Mouse (Mus musculus): ENCODE measurements around the gene Hist1h4d.
"Not testable (repeated sequence)": the region's sequence is repeated elsewhere in the genome, so short reads cannot be mapped to it uniquely, and the experiment has no call there.

Hist1h4d gene

DNA sequence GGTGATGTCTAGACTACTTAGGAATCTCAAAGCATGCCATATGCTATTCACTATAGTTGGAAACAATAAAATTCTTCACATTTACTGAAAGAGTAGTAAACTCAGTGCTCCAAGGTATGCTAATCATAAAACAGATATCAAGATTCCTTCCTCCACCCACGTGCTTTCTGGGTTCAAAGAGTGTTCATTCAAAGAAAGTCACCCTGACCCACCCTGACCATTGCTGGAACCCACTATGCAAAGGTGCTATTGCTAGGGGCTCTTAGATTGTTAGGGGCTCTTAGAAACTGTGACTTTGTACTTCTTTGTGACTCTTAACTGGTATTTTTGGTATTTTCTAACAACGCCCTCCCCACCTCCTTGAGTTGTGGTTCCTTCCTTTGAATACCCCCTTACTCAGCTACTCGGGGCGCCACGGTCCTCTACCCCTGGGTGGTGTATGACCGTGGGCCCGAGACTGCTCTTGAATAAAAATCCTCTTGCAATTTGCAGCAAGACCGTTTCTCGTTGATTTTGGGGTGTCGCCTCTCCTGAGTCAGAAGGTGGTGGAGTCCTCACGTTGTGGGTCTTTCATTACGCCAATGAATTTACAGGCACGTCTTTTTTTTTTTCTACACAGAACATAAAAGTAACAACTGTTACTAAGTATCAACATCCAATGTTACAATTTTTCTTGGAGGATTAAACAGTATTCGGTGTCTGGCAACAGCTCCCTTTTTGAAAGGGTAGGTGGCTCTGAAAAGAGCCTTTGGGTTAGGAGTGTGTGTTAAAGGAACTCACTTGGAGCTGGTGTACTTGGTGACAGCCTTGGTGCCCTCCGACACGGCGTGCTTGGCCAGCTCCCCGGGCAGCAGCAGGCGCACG is 8.1 kb upstream of the Hist1h4d start:
- not testable (repeated sequence) for DNase-seq (ENCODE audit: low spot score in 2 of 2)

DNA sequence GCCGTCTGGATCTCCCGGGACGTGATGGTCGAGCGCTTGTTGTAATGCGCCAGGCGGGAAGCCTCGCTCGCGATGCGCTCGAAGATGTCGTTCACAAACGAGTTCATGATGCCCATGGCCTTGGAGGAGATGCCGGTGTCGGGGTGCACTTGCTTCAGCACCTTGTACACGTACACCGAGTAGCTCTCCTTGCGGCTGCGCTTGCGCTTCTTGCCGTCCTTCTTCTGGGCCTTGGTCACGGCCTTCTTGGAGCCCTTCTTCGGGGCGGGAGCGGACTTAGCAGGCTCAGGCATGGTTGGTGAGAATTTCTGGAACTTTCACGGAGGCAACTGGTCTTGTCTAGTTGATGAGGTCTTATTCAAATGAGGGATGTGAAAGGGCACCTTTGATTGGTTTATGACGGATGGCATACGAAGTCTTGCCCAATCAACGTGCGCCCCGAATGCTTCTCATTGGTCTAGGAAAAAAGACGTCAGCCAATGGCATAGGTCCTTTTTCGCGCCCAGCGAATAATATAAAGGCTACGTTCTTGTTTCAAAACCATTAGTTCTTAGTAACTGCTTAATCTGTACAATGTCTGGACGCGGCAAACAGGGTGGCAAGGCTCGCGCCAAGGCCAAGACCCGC is 7.4 kb upstream of the Hist1h4d start, which contains the start of the genes Hist1h2bf and Hist1h2ad:
TSS of gene Hist1h2bf (minus strand) at position 299 of the 627 bp plus-strand sequence.
TSS of gene Hist1h2ad (plus strand) at position 484 of the 627 bp plus-strand sequence.
- peak; percentile 90 to 93 for DNase-seq (ENCODE audit: low spot score in 2 of 2)

GRCm38 (mm10) chr13:23574546-23575170 is 6.7 kb upstream of the Hist1h4d start:
- DNase-seq (ENCODE audit: low spot score in 2 of 2): not testable (repeated sequence)

GRCm38 (mm10) chr13:23575271-23575851 is 6.0 kb upstream of the Hist1h4d start, which contains the start of gene Hist1h3d:
Hist1h3d (plus strand) TSS chr13:23575763.
- peak in 1 of 2 experiments; percentile 44 for DNase-seq (ENCODE audit: low spot score in 2 of 2)

- DNase-seq (ENCODE audit: low spot score in 2 of 2): not testable (repeated sequence)
These were observed 5.5 kb upstream of the Hist1h4d start for GRCm38 (mm10) chr13:23575864-23576313.

GRCm38 (mm10) chr13:23576351-23576881 is 5.0 kb upstream of the Hist1h4d start:
- no peak for DNase-seq (ENCODE audit: low spot score in 2 of 2)

DNA sequence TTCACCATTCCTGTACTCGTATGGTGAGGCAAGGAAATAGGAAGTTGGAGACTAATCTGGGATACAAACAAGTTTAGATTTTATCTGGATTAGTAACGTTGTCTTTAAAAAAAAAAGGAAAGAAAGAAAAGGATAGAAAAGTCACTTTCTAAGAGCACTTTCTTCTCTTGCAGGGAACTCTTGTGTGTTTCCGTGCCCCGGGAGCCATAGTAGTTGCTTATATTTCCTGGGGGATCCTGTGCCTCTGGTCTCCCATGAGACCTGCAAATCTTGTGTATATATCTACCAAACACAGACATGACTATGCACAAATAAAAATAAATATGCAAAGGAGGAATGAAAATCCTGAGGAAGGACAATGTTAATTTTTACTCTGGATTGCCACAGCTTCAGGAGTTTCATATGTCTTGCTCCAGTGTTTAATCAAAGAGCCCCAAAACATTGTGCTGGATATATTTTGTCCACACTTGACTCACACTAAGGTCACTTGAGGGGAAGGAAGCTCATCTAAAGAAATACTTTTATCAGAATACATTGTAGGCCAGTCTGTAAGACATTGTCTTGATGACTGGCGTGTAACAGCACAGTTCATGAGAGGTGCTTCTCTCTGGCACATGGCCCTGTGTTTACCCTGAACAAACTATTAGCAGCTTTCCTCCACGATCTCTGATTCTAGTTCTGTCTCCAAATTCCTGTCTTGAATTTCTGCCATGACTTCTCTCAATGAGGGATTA is 4.3 kb upstream of the Hist1h4d start:
- DNase-seq (ENCODE audit: low spot score in 2 of 2): no peak

DNA sequence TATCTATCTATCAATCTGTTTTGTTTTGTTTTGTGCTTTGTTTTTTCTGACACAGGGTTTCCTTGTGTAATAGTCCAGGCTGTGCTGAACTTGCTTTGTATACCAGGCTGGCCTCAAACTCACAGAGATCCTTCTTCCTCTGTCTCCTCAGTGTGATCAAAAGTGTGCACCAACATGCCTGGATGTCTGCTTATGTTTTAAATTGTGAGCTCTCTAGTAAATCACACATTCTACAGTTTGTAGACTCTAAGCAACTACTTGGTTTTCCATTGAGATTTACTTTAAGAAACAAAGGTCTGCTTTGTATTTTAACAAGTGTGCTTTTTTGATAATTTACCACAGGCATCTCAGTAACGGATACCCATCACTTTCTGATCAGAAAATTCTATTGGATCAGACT is 3.6 kb upstream of the Hist1h4d start:
- no peak for DNase-seq (ENCODE audit: low spot score in 2 of 2)

GRCm38 (mm10) chr13:23582219-23583056 is 1.0 kb downstream of the Hist1h4d start:
- DNase-seq (ENCODE audit: low spot score in 2 of 2): no peak

DNA sequence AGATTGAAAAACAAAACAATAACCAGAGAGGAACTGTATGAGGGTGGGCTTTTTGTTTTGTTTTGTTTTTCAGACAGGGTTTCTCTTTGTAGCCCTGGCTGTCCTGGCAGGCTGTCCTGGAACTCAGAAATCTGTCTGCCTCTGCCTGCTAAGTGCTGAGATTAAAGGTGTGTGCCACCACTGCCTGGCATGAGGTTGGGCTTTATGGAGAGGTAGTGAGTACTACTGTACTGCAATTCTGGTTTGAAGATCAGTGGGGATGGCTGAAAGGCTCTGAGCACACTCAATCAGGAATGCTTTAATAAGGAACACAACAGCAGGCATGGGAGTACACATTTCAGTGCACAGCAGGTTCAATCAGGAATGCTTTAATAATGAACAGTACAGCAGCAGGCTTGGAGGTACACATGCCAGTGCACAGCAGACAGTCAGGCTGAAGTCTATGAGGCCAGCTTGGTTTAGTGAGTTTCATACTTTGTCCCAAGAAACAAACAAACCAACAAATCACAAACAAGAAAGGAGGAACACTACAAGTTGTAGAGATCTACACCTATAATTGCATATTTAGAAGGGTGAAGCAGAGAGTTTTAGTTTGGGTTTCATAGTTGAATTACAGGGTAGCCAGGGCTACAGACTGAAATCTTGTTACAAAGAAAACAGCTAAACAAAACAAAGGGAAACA is 2.1 kb downstream of the Hist1h4d start:
- DNase-seq (ENCODE audit: low spot score in 2 of 2): no peak

- DNase-seq (ENCODE audit: low spot score in 2 of 2): no peak
These were observed 2.9 kb downstream of the Hist1h4d start for GRCm38 (mm10) chr13:23584331-23584730.

GRCm38 (mm10) chr13:23585029-23585441 is 3.6 kb downstream of the Hist1h4d start:
- peak in 1 of 2 experiments; percentile 61 for DNase-seq (ENCODE audit: low spot score in 2 of 2)

GRCm38 (mm10) chr13:23585442-23586098 is 4.2 kb downstream of the Hist1h4d start:
- peak; percentile 60 to 65 for DNase-seq (ENCODE audit: low spot score in 2 of 2)

GRCm38 (mm10) chr13:23586099-23586939 is 4.9 kb downstream of the Hist1h4d start:
- no peak for DNase-seq (ENCODE audit: low spot score in 2 of 2)

DNA sequence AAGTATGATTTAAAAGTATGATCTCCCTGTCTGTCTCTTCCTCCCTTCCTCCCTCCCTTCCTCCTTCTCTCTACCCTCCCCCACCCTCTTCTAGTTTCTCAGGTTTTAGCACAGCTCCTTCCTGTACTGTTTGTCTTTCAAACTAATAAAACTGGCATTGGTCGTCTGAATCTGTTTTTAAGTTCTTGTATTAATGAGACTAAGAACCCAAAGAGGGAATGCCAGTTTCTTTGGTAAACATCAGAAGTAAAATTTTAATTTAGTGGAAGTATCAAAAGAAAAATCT is 5.5 kb downstream of the Hist1h4d start:
- no peak for DNase-seq (ENCODE audit: low spot score in 2 of 2)

GRCm38 (mm10) chr13:23591206-23591605 is 9.8 kb downstream of the Hist1h4d start:
- DNase-seq (ENCODE audit: low spot score in 2 of 2): no peak

- DNase-seq (ENCODE audit: low spot score in 2 of 2): not testable (repeated sequence)
These were observed 10.5 kb downstream of the Hist1h4d start for GRCm38 (mm10) chr13:23591886-23592285.

DNA sequence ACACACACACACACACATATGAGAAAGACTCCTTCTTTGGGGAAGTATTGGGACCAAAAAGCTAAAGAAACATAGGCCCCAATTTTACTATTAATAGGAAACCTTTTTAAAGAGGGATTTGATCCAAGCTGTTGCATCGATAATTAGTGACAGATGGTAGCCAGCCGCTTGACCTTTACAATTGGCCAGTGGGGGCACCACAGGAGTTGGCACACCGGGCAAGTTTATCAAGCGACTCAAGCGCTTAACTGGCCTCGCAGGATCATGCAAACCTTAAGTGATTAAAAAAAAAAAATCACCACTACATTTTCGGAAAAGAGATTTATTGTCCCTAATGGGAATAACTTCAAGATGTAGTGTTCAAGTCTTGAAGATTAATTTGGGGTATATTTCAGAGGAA is 11.2 kb downstream of the Hist1h4d start:
- DNase-seq (ENCODE audit: low spot score in 2 of 2): no peak
